ENCODE assay signal across 21 mouse cellular contexts in the genomic region with DNA sequence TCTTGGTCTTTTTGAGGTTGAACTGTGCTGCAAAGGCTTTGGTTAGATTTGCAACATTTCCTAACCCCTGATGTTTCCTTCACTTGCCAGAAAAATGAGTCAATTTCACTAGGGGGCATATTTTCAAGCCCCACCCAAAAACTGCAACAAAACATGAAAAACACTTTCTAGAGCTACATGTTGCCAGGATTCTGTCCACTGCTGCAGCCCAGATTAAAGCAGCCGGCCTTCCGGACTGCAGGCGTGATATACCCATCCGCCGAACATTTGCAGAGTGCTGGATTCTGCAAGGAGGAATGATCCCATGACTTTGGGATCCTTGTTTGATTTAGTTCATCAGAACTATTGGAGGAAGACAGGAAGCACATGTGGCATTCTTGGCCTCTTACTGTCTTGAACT. TPM values are rescaled to one million over a fixed set of nuclear protein-coding genes. Genes with fewer than 3 reads are reported as not detected.
"Had no signal": no experiment of that assay in that cellular context is flagged by ENCODE, and none has a peak within 500 bp of the region (broad histone marks: within the 10 kb centered on the region; RNA-seq: fewer than 3 reads in every experiment).

No protein-coding gene starts in this region.

- DNase-seq: kidney, adult 18-20 months; kidney, adult 9 months; kidney, postnatal 14 days; kidney, postnatal 4 days; layer of hippocampus, adult 9-11 months; liver; lung, embryonic 14.5 days; right cerebral cortex, adult 18-20 months; right cerebral cortex, postnatal 14 days; thymus, adult 18-20 months; thymus, postnatal 36 days had no signal

- H3K4me3 ChIP-seq: limb, embryonic 10.5 days; limb, embryonic 13.5 days; liver, embryonic 12.5 days; liver, embryonic 15.5 days; midbrain, embryonic 12.5 days; midbrain, embryonic 15.5 days; neural tube, embryonic 12.5 days; neural tube, embryonic 15.5 days had no signal

- ATAC-seq: liver, embryonic 12.5 days; midbrain, embryonic 15.5 days had no signal

- H3K36me3 ChIP-seq: limb, embryonic 13.5 days; liver, embryonic 15.5 days; midbrain, embryonic 12.5 days; midbrain, embryonic 15.5 days; neural tube, embryonic 12.5 days; neural tube, embryonic 15.5 days had no signal

- H3K9me3 ChIP-seq: limb, embryonic 10.5 days; limb, embryonic 13.5 days; liver, embryonic 12.5 days; liver, embryonic 15.5 days; midbrain, embryonic 12.5 days; midbrain, embryonic 15.5 days; neural tube, embryonic 15.5 days had no signal

- H3K4me1 ChIP-seq: limb, embryonic 10.5 days; liver, embryonic 12.5 days; liver, embryonic 15.5 days; midbrain, embryonic 12.5 days; midbrain, embryonic 15.5 days; neural tube, embryonic 12.5 days; neural tube, embryonic 15.5 days had no signal

- H3K27ac ChIP-seq: limb, embryonic 10.5 days; limb, embryonic 13.5 days; liver, embryonic 12.5 days; liver, embryonic 15.5 days; macrophage; midbrain, embryonic 12.5 days; midbrain, embryonic 15.5 days; neural tube, embryonic 12.5 days; neural tube, embryonic 15.5 days had no signal

- H3K27me3 ChIP-seq: limb, embryonic 13.5 days; liver, embryonic 12.5 days; liver, embryonic 15.5 days; midbrain, embryonic 12.5 days; midbrain, embryonic 15.5 days; neural tube, embryonic 12.5 days; neural tube, embryonic 15.5 days had no signal

- H3K9ac ChIP-seq: limb, embryonic 13.5 days; liver, embryonic 12.5 days; liver, embryonic 15.5 days; lung, embryonic 14.5 days; midbrain, embryonic 12.5 days; midbrain, embryonic 15.5 days; neural tube, embryonic 12.5 days; neural tube, embryonic 15.5 days had no signal

- H3K4me2 ChIP-seq: limb, embryonic 13.5 days; liver, embryonic 12.5 days; liver, embryonic 15.5 days; lung, embryonic 14.5 days; midbrain, embryonic 12.5 days; midbrain, embryonic 15.5 days; neural tube, embryonic 12.5 days; neural tube, embryonic 15.5 days had no signal

RNA-seq across cellular contexts. Expression of gene Pcolce2, which starts 17.0 kb away (rescaled TPM):
- total RNA-seq: megakaryocyte, adult 5-6 weeks had no signal
